In genomic region chr17:64916657-64917056, GRCm38 (mm10) we compare ENCODE assay signal across 8 mouse cellular contexts.
DNase-seq lines count a peak whose midpoint lies in the region; ATAC-seq lines count a peak whose summit lies in the region.

No protein-coding gene starts in this region.

- peaks cover 21% of the 10 kb centered on the region for H3K4me1 ChIP-seq in forebrain, embryonic 16.5 days (replicated peaks; ENCODE audit: control insufficient read depth, insufficient read depth, low read length)

- 77% methylated on average over 6 of the region's 6 CpGs for WGBS in forebrain, embryonic 16.5 days

- intact Hi-C loops in gastrocnemius, postnatal 36 days (cut with DNase I) = no loop called here

- no peaks in the 10 kb centered on the region for H3K27me3 ChIP-seq in forebrain, embryonic 16.5 days (replicated peaks; ENCODE audit: control insufficient read depth, insufficient read depth, low read length)

- ATAC-seq in forebrain, embryonic 16.5 days = no peak

- H3K4me3 ChIP-seq in forebrain, embryonic 16.5 days (replicated peaks; ENCODE audit: low read length) = no peak overlapping the region

- H3K4me2 ChIP-seq in forebrain, embryonic 16.5 days (ENCODE audit: low read length) = no peak overlapping the region

- H3K9me3 ChIP-seq in forebrain, embryonic 16.5 days (ENCODE audit: control insufficient read depth, low read length) = no peaks in the 10 kb centered on the region; the same call in 1 of the 2 replicates

- DNase-seq in gastrocnemius, adult 18-20 months (ENCODE audit: low spot score) = peak; percentile 34
- no peak for DNase-seq in gastrocnemius, postnatal 36 days
- peak; percentile 47 for DNase-seq in thymus, postnatal 4 days
- DNase-seq in thymus, postnatal 10 days (ENCODE audit: low spot score in 2 of 2) = no peak
- peak; percentile 58 to 70 for DNase-seq in layer of hippocampus, adult 18-20 months (ENCODE audit: low spot score in 2 of 2)
- DNase-seq in ovary, adult 18-20 months (ENCODE audit: low spot score) = no peak
- DNase-seq in frontal cortex, postnatal 36 days (ENCODE audit: low spot score in 2 of 2) = no peak

- no peak overlapping the region for H3K9ac ChIP-seq in forebrain, embryonic 16.5 days (replicated peaks; ENCODE audit: low read depth, low read length)

- H3K36me3 ChIP-seq in forebrain, embryonic 16.5 days (ENCODE audit: control insufficient read depth, insufficient read depth) = no peaks in the 10 kb centered on the region

- no peak overlapping the region for H3K27ac ChIP-seq in forebrain, embryonic 16.5 days (ENCODE audit: low read length)

Comparison
In these comparisons a context has a peak if more than half of its experiments do, and no peak if none do; other contexts are left out.
1. DNase-seq: peak in gastrocnemius, adult 18-20 months (single experiment), thymus, postnatal 4 days (single experiment) and layer of hippocampus, adult 18-20 months (2 of 2); none in gastrocnemius, postnatal 36 days (0 of 2), thymus, postnatal 10 days (0 of 2), ovary, adult 18-20 months (single experiment) and frontal cortex, postnatal 36 days (0 of 2).